Mouse (Mus musculus): Measurements from ENCODE around the gene Cd3g. TPM values are rescaled to one million over a fixed set of nuclear protein-coding genes. Genes with fewer than 3 reads are reported as not detected.

Cd3g gene
- polyA plus RNA-seq, 1 experiment from 2014 or later = not detected

Other genes with a start within 250 kb of the Cd3g start
- gene Phldb1, start 245.2 kb downstream of the Cd3g start, polyA plus RNA-seq (2014; fragmentation: Nextera tagmentation; extraction: Ambion mirVana) = 41.9 and 46.4 TPM in 2 replicates
- 148 and 169 TPM in 2 replicates for gene Arcn1, start 212.6 kb downstream of the Cd3g start, polyA plus RNA-seq (2014; fragmentation: Nextera tagmentation; extraction: Ambion mirVana)
- gene Ift46, start 212.5 kb downstream of the Cd3g start, polyA plus RNA-seq (2014; fragmentation: Nextera tagmentation; extraction: Ambion mirVana) = 141 and 158 TPM in 2 replicates
- 14.2 and 14.3 TPM in 2 replicates for gene Tmem25, start 181.1 kb downstream of the Cd3g start, polyA plus RNA-seq (2014; fragmentation: Nextera tagmentation; extraction: Ambion mirVana)
- gene Ttc36, start 177.4 kb downstream of the Cd3g start, polyA plus RNA-seq (2014; fragmentation: Nextera tagmentation; extraction: Ambion mirVana) = not detected in 2 replicates
- gene Kmt2a, start 99.1 kb downstream of the Cd3g start, polyA plus RNA-seq (2014; fragmentation: Nextera tagmentation; extraction: Ambion mirVana) = 17.1 and 19.3 TPM in 2 replicates
- 774 and 980 TPM in 2 replicates for gene Atp5l, start 59.7 kb downstream of the Cd3g start, polyA plus RNA-seq (2014; fragmentation: Nextera tagmentation; extraction: Ambion mirVana)
- 46.0 and 50.2 TPM in 2 replicates for gene Ube4a, start 14.8 kb downstream of the Cd3g start, polyA plus RNA-seq (2014; fragmentation: Nextera tagmentation; extraction: Ambion mirVana)
- not detected in 2 replicates for gene Cd3d, start 1.4 kb upstream of the Cd3g start, polyA plus RNA-seq (2014; fragmentation: Nextera tagmentation; extraction: Ambion mirVana)
- 0.20 and 0.22 TPM in 2 replicates for gene Cd3e, start 29.2 kb upstream of the Cd3g start, polyA plus RNA-seq (2014; fragmentation: Nextera tagmentation; extraction: Ambion mirVana)
- gene Mpzl2, start 59.4 kb upstream of the Cd3g start, polyA plus RNA-seq (2014; fragmentation: Nextera tagmentation; extraction: Ambion mirVana) = 0.44 and 0.90 TPM in 2 replicates
- gene Mpzl3, start 74.8 kb upstream of the Cd3g start, polyA plus RNA-seq (2014; fragmentation: Nextera tagmentation; extraction: Ambion mirVana) = 1.1 and 1.7 TPM in 2 replicates
- 0.25 TPM in 1 of 2 replicates, not detected in the other for gene Jaml, start 98.8 kb upstream of the Cd3g start, polyA plus RNA-seq (2014; fragmentation: Nextera tagmentation; extraction: Ambion mirVana)
- 6.9 and 8.1 TPM in 2 replicates for gene Scn2b, start 137.4 kb upstream of the Cd3g start, polyA plus RNA-seq (2014; fragmentation: Nextera tagmentation; extraction: Ambion mirVana)
- 0.07 and 0.17 TPM in 2 replicates for gene Scn4b, start 158.0 kb upstream of the Cd3g start, polyA plus RNA-seq (2014; fragmentation: Nextera tagmentation; extraction: Ambion mirVana)
- not detected in 2 replicates for gene BC049352, start 201.6 kb upstream of the Cd3g start, polyA plus RNA-seq (2014; fragmentation: Nextera tagmentation; extraction: Ambion mirVana)
- gene Tmprss4, start 223.7 kb upstream of the Cd3g start, polyA plus RNA-seq (2014; fragmentation: Nextera tagmentation; extraction: Ambion mirVana) = not detected in 2 replicates

Measured in hindbrain, embryonic 14.5 days (tissue).